Mouse (Mus musculus) olfactory bulb, adult 2 months (tissue): ENCODE measurements around the gene Lrba.

Experiments used
- CTCF ChIP-seq: fragments of 200-500 bp; IDR thresholded peaks from 2 replicates; pipeline ENCODE4 v1.5.1; 2012; ENCODE audit warnings: low read depth, mild to moderate bottlenecking, low read length, moderate library complexity; ENCODE audit not compliant: insufficient read depth
- POLR2A ChIP-seq: fragments of 200-500 bp; IDR thresholded peaks from 2 replicates; pipeline ENCODE4 v1.6.1; 2012; ENCODE audit warnings: mild to moderate bottlenecking, low read depth, low read length, moderate library complexity; ENCODE audit not compliant: insufficient read depth

DNA sequence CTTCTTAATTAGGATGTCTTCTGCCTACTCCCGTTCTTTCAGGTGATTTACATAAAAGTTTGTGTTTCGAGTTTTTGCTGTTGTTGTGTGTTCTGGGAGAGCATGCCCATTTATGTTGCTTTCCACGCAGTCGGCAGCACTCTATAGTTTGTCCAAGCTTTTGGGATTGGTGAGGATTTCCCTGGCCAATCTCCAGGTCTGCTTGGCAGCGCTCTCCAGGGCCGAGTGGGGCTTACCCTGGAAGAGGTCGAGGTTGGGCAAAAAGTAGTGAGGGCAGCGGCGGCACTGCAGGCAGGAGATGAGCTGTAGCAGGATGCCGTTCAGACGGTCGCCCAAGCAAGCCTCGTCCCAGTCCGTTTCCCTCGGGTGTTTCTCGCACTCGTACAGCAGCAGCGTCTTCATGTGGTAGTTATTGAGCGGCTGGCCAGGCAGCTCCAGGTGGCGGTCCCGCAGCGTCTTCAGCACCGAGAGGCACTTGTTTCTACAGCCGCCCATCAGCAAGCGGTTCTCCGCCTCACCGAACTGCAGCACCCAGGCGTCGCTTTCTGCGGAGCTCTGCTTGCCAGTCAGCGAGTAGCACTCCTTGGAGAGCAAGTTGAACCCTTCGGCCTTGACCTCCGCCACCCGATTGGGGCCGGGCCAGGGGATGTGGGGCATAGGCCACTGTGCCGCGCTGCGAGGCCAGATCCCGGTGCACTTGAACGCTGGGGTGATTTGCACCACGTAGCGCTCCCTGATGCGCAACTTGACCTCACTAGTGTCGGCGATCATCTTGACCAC is 322.2 kb downstream of the Lrba start:
- TF ChIP-seq CTCF = no peak
- no peak for TF ChIP-seq POLR2A
